Mouse (Mus musculus): ENCODE measurements at regions not wholly inside any gene's neighbourhood (a gene's known extent, or its start where the extent isn't known, plus 50 kb on each side); places are given as distances from the start of the nearest gene placed in this dataset.

DNA sequence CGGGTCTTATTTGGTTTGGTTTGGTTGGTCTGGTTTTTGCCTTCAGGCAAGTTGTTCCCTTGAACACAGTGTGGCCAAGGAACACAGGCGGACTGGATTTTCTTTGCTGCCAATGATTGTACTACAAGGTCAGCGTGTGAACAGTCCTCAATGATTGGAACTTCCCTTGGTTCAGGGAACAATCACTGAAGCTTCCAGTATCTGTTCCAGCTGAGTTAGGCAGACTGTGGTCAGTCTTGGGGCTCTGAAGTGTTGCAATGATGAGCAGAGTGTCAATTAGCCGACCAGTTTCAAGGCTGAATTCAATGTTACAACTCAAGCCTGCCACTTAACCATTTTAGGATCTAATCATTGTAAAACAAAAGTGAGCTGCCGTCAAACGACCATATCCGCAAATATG is 189.5 kb upstream of the Onecut1 start:
- Histone ChIP-seq H3K27ac (ENCODE audit: insufficient read depth, low read length) (no peak overlapping the region), H3K4me1 (ENCODE audit: control insufficient read depth, insufficient read depth, insufficient read length) (no peaks in the 10 kb centered on the region), H3K27me3 (ENCODE audit: control insufficient read depth, insufficient read depth, low read length) (no peaks in the 10 kb centered on the region), H3K36me3 (ENCODE audit: control insufficient read depth, insufficient read depth, low read length) (no peaks in the 10 kb centered on the region), H3K4me3 (ENCODE audit: extremely low read depth, insufficient read depth, insufficient read length) (no peak overlapping the region)
- TF ChIP-seq CTCF (IDR thresholded peaks at IDR 0.05; ENCODE audit: extremely low read depth, insufficient read depth, insufficient read length, insufficient replicate concordance) (no peak), POLR2A (IDR thresholded peaks at IDR 0.05; ENCODE audit: low read depth, low read length) (no peak)
- DNase-seq (ENCODE audit: low read depth in 1 of 2, low spot score in 2 of 2): no peak
- WGBS: 83% methylated on average over 7 of the region's 7 CpGs

DNA sequence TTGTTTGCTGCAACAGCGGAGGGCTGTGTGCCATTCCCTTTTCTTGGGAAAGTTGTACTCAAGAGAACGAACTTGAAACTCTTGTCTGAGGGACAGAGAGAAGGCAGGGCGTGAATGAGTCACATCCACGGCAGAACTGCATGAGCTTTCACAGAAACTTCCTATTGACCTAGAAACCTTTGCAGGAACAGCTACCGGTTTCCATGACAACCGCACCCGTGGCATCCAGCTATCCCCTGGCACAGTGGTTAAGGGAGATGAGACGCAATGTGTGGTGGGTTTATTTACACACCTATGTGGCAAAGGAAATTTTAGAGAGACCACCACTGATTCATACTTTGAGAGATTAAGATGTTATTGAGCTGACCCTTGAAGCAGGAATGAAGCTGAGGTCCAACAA is 163.5 kb upstream of the Onecut1 start:
- H3K27ac ChIP-seq (ENCODE audit: insufficient read depth, low read length): no peak overlapping the region
- no peaks in the 10 kb centered on the region for H3K4me1 ChIP-seq (ENCODE audit: control insufficient read depth, insufficient read depth, insufficient read length)
- no peak for DNase-seq (ENCODE audit: low read depth in 1 of 2, low spot score in 2 of 2)
- no peak overlapping the region for H3K4me3 ChIP-seq (ENCODE audit: extremely low read depth, insufficient read depth, insufficient read length)
- 72% methylated on average over 8 of the region's 8 CpGs for WGBS
- H3K36me3 ChIP-seq (ENCODE audit: control insufficient read depth, insufficient read depth, low read length): no peaks in the 10 kb centered on the region
- no peaks in the 10 kb centered on the region for H3K27me3 ChIP-seq (ENCODE audit: control insufficient read depth, insufficient read depth, low read length)
- TF ChIP-seq POLR2A (IDR thresholded peaks at IDR 0.05; ENCODE audit: low read depth, low read length) (no peak), CTCF (IDR thresholded peaks at IDR 0.05; ENCODE audit: extremely low read depth, insufficient read depth, insufficient read length, insufficient replicate concordance) (no peak)

GRCm38 (mm10) chr9:74705698-74706097 is 156.0 kb upstream of the Onecut1 start:
- DNase-seq (ENCODE audit: low read depth in 1 of 2, low spot score in 2 of 2): no peak
- no peaks in the 10 kb centered on the region for H3K36me3 ChIP-seq (ENCODE audit: control insufficient read depth, insufficient read depth, low read length)
- H3K4me3 ChIP-seq (ENCODE audit: extremely low read depth, insufficient read depth, insufficient read length): no peak overlapping the region
- H3K4me1 ChIP-seq (ENCODE audit: control insufficient read depth, insufficient read depth, insufficient read length): no peaks in the 10 kb centered on the region
- H3K27me3 ChIP-seq (ENCODE audit: control insufficient read depth, insufficient read depth, low read length): no peaks in the 10 kb centered on the region
- 24% methylated on average over 4 of the region's 4 CpGs for WGBS
- H3K27ac ChIP-seq (ENCODE audit: insufficient read depth, low read length): no peak overlapping the region
- no peak for TF ChIP-seq CTCF (IDR thresholded peaks at IDR 0.05; ENCODE audit: extremely low read depth, insufficient read depth, insufficient read length, insufficient replicate concordance)

- H3K36me3 ChIP-seq (ENCODE audit: control insufficient read depth, insufficient read depth, low read length): no peaks in the 10 kb centered on the region
- DNase-seq (ENCODE audit: low read depth in 1 of 2, low spot score in 2 of 2): no peak
- H3K27ac ChIP-seq (ENCODE audit: insufficient read depth, low read length): no peak overlapping the region
- TF ChIP-seq POLR2A (IDR thresholded peaks at IDR 0.05; ENCODE audit: low read depth, low read length): no peak
- no peak for TF ChIP-seq CTCF (IDR thresholded peaks at IDR 0.05; ENCODE audit: extremely low read depth, insufficient read depth, insufficient read length, insufficient replicate concordance)
- H3K27me3 ChIP-seq (ENCODE audit: control insufficient read depth, insufficient read depth, low read length): no peaks in the 10 kb centered on the region
- no peak overlapping the region for H3K4me3 ChIP-seq (ENCODE audit: extremely low read depth, insufficient read depth, insufficient read length)
- no peaks in the 10 kb centered on the region for H3K4me1 ChIP-seq (ENCODE audit: control insufficient read depth, insufficient read depth, insufficient read length)
- WGBS: 76% methylated on average over 1 of the region's 1 CpGs
Measured at GRCm38 (mm10) chr9:74707608-74708007, 154.1 kb upstream of the Onecut1 start.

DNA sequence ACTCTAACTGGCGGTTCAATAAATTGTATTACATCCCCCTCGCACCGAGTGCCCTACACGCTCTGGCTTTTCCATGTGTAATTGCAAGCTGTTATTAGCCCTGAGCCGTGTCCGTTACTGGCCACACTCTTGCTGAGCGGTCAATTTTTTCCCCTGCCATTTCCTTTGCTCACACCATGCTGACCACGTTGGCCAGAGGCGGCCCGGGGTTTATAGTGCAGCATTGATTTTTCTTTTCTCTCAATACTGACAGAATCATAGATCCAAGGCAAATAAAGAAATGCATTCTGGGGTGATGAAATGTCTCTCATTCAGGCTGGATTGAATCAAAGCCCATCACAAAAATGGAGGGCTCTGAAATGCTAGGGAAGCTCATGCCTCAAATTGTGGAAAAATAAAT is 150.0 kb upstream of the Onecut1 start:
- no peak overlapping the region for H3K27ac ChIP-seq (ENCODE audit: insufficient read depth, low read length)
- H3K4me3 ChIP-seq (ENCODE audit: extremely low read depth, insufficient read depth, insufficient read length): no peak overlapping the region
- H3K36me3 ChIP-seq (ENCODE audit: control insufficient read depth, insufficient read depth, low read length): no peaks in the 10 kb centered on the region
- no peak for DNase-seq (ENCODE audit: low read depth in 1 of 2, low spot score in 2 of 2)
- H3K4me1 ChIP-seq (ENCODE audit: control insufficient read depth, insufficient read depth, insufficient read length): no peaks in the 10 kb centered on the region
- 92% methylated on average over 10 of the region's 10 CpGs for WGBS
- no peaks in the 10 kb centered on the region for H3K27me3 ChIP-seq (ENCODE audit: control insufficient read depth, insufficient read depth, low read length)
- TF ChIP-seq CTCF (IDR thresholded peaks at IDR 0.05; ENCODE audit: extremely low read depth, insufficient read depth, insufficient read length, insufficient replicate concordance) (no peak), POLR2A (IDR thresholded peaks at IDR 0.05; ENCODE audit: low read depth, low read length) (no peak)

DNA sequence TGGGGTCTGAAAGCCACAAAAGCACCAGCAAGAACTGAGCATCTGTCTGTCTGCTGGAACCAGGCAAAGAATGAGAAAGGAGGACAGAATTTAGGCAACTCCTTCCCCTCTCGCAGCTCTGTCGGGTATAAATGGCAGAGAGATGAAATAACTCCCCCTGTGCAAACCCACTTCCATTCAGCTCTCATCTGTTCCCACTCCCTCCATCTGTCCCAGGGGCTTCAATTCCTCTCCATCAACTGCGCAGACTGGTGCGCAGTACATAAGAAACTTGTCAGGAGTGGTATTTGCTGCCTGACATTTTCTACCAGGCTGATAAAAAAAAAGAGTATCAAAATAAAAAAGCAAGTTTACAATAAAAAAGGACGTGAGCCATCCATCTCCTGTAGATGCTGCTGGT is 129.3 kb upstream of the Onecut1 start:
- DNase-seq (ENCODE audit: low read depth in 1 of 2, low spot score in 2 of 2): no peak
- TF ChIP-seq CTCF (IDR thresholded peaks at IDR 0.05; ENCODE audit: extremely low read depth, insufficient read depth, insufficient read length, insufficient replicate concordance) (no peak), POLR2A (IDR thresholded peaks at IDR 0.05; ENCODE audit: low read depth, low read length) (no peak)
- no peaks in the 10 kb centered on the region for H3K27me3 ChIP-seq (ENCODE audit: control insufficient read depth, insufficient read depth, low read length)
- 90% methylated on average over 5 of the region's 5 CpGs for WGBS
- H3K36me3 ChIP-seq (ENCODE audit: control insufficient read depth, insufficient read depth, low read length): no peaks in the 10 kb centered on the region
- H3K27ac ChIP-seq (ENCODE audit: insufficient read depth, low read length): no peak overlapping the region
- no peaks in the 10 kb centered on the region for H3K4me1 ChIP-seq (ENCODE audit: control insufficient read depth, insufficient read depth, insufficient read length)
- H3K4me3 ChIP-seq (ENCODE audit: extremely low read depth, insufficient read depth, insufficient read length): no peak overlapping the region

DNA sequence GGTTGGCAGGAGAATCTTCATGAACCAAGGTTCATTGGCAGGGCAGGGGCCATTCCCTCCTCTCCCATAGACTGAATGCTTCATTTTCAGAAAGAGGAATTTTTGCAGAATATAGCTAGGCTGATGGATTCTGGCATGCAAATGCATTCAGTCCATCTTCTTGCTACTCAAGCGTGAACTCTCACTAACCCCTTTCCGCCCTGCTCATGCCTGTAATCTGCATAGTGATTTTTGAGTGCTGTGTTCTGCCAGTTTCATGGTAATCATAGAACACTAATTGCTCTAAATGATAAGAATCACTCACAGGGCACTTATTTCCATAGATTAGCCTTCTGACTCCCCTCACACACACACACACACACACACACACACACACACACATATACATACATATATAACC is 119.8 kb upstream of the Onecut1 start:
- no peak for DNase-seq (ENCODE audit: low read depth in 1 of 2, low spot score in 2 of 2)
- Histone ChIP-seq H3K36me3 (ENCODE audit: control insufficient read depth, insufficient read depth, low read length) (no peaks in the 10 kb centered on the region), H3K27me3 (ENCODE audit: control insufficient read depth, insufficient read depth, low read length) (no peaks in the 10 kb centered on the region), H3K4me3 (ENCODE audit: extremely low read depth, insufficient read depth, insufficient read length) (no peak overlapping the region), H3K4me1 (ENCODE audit: control insufficient read depth, insufficient read depth, insufficient read length) (no peaks in the 10 kb centered on the region), H3K27ac (ENCODE audit: insufficient read depth, low read length) (no peak overlapping the region)
- 91% methylated on average over 2 of the region's 2 CpGs for WGBS
- TF ChIP-seq CTCF (IDR thresholded peaks at IDR 0.05; ENCODE audit: extremely low read depth, insufficient read depth, insufficient read length, insufficient replicate concordance) (no peak), POLR2A (IDR thresholded peaks at IDR 0.05; ENCODE audit: low read depth, low read length) (no peak)
